Mouse (Mus musculus) layer of hippocampus, postnatal 14 days (tissue): ENCODE measurements around the gene Sardh. TPM values are rescaled to one million over a fixed set of nuclear protein-coding genes. Genes with fewer than 3 reads are reported as not detected.

Experiments
- DNase-seq, 2 experiments: peaks; one replicate each; pipeline ENCODE4 v3.0.0; 2021 to 2022; ENCODE audit warnings: low spot score in 2 of 2, mixed read lengths in 1 of 2
- long read RNA-seq, 2 experiments: library from polyadenylated mRNA; stranded (forward); transcript quantifications; one replicate each; pipeline ENCODE4 v2.0.0; 2021
- total RNA-seq, 2 experiments: library from RNA; stranded (reverse); gene quantifications; 2 replicates each; pipeline ENCODE4 v1.2.3; 2021

The Sardh gene
- 10 to 100 TPM in 1 of 2 experiments, 1 to 10 TPM in 1; 9.8 to 10.5 TPM for total RNA-seq
- long read RNA-seq, experiment 1, full-length matches to known transcripts, result 4 of 5 reads
- long read RNA-seq, experiment 1, partial matches to known transcripts, result 0 of 5 reads
- long read RNA-seq, experiment 1, other reads (novel, unspliced or antisense), result 1 of 5 reads
- long read RNA-seq, experiment 2, full-length matches to known transcripts, result 8 of 10 reads
- long read RNA-seq, experiment 2, partial matches to known transcripts, result 0 of 10 reads
- long read RNA-seq, experiment 2, other reads (novel, unspliced or antisense), result 2 of 10 reads

GRCm38 (mm10) chr2:27248211-27248610, at the start of gene Sardh:
TSS of gene Sardh (minus strand) at chr2:27248337.
- DNase-seq, result no peak

- DNase-seq, result no peak
Observed at GRCm38 (mm10) chr2:27296656-27297406, 48.7 kb upstream of the Sardh start.

GRCm38 (mm10) chr2:27294777-27295176, 46.6 kb upstream of the Sardh start:
- DNase-seq, result no peak

GRCm38 (mm10) chr2:27289019-27289418, 40.9 kb upstream of the Sardh start:
- DNase-seq, result peak; percentile 87 to 90

GRCm38 (mm10) chr2:27286971-27287710, 39.0 kb upstream of the Sardh start:
- no peak for DNase-seq

GRCm38 (mm10) chr2:27284441-27284840, 36.3 kb upstream of the Sardh start:
- DNase-seq, result no peak

GRCm38 (mm10) chr2:27281771-27282170, 33.6 kb upstream of the Sardh start:
- no peak for DNase-seq

GRCm38 (mm10) chr2:27280920-27281611, 32.9 kb upstream of the Sardh start:
- DNase-seq, result peak; percentile 71 to 78

- no peak for DNase-seq
Observed at GRCm38 (mm10) chr2:27278859-27279258, 30.7 kb upstream of the Sardh start.

- DNase-seq, result no peak
Observed at GRCm38 (mm10) chr2:27268325-27268724, 20.2 kb upstream of the Sardh start.

GRCm38 (mm10) chr2:27265819-27266218, 17.7 kb upstream of the Sardh start:
- no peak for DNase-seq

GRCm38 (mm10) chr2:27262984-27263383, 14.8 kb upstream of the Sardh start:
- DNase-seq, result no peak

- DNase-seq, result no peak
Observed at GRCm38 (mm10) chr2:27251434-27251833, 3.3 kb upstream of the Sardh start.

GRCm38 (mm10) chr2:27247487-27247863, 662 bp downstream of the Sardh start:
- no peak for DNase-seq

- peak; percentile 51 to 74 for DNase-seq
Observed at GRCm38 (mm10) chr2:27246712-27247486, 1.2 kb downstream of the Sardh start.

- DNase-seq, result no peak
Observed at GRCm38 (mm10) chr2:27245947-27246346, 2.2 kb downstream of the Sardh start.

GRCm38 (mm10) chr2:27237342-27237741, 10.8 kb downstream of the Sardh start:
- peak in 1 of 2 experiments; percentile 54 for DNase-seq

- DNase-seq, result peak; percentile 83 to 84
Observed at GRCm38 (mm10) chr2:27235729-27236128, 12.4 kb downstream of the Sardh start.

- peak in 1 of 2 experiments; percentile 54 for DNase-seq
Observed at GRCm38 (mm10) chr2:27232376-27232775, 15.8 kb downstream of the Sardh start.

- peak in 1 of 2 experiments; percentile 67 for DNase-seq
Observed at GRCm38 (mm10) chr2:27229481-27230105, 18.5 kb downstream of the Sardh start.
